Mouse (Mus musculus) MEL (cell line): ENCODE measurements around the gene Maml2. TPM values are rescaled to one million over a fixed set of nuclear protein-coding genes. Genes with fewer than 3 reads are reported as not detected.

Experiments used
- DNase-seq: peaks from one replicate; pipeline ENCODE4 v3.0.0; 2011; ENCODE audit warnings: low read depth, low spot score
- H3K27ac ChIP-seq: 2 replicates; pipeline ENCODE4 v1.5.1; 2012; ENCODE audit warnings: low read depth, mild to moderate bottlenecking, control low read depth, low read length, moderate library complexity; ENCODE audit not compliant: control insufficient read depth
- H3K27me3 ChIP-seq, 2 experiments: fragments of 150-350 bp in 1 of 2; sonication (generic) in 1 of 2; 2 replicates each; pipeline ENCODE4 v1.6.1; 2012; ENCODE audit warnings: low read length in 2 of 2, mild to moderate bottlenecking in 2 of 2, improper control_type of control experiment in 1 of 2, moderate library complexity in 1 of 2; ENCODE audit not compliant: insufficient read depth in 2 of 2, control insufficient read depth in 1 of 2
- H3K36me3 ChIP-seq, 2 experiments: 2 replicates each; pipeline ENCODE4 v1.6.1; 2012 to 2014; ENCODE audit warnings: low read length in 2 of 2, improper control_type of control experiment in 1 of 2, inconsistent platforms in 1 of 2, mild to moderate bottlenecking in 1 of 2; ENCODE audit not compliant: insufficient read depth in 2 of 2, control insufficient read depth in 1 of 2
- H3K4me1 ChIP-seq, 2 experiments: fragments of 150-350 bp in 1 of 2; sonication (generic) in 1 of 2; 2 replicates each; pipeline ENCODE4 v1.6.1; 2012; ENCODE audit warnings: low read length in 2 of 2, improper control_type of control experiment in 1 of 2, mild to moderate bottlenecking in 1 of 2; ENCODE audit not compliant: insufficient read depth in 2 of 2, control insufficient read depth in 1 of 2
- H3K4me3 ChIP-seq, 2 experiments: fragments of 150-350 bp in 1 of 2; sonication (generic) in 1 of 2; 2 replicates each; pipeline ENCODE4 v1.5.1; 2012; ENCODE audit warnings: low read depth in 2 of 2, low read length in 2 of 2, mild to moderate bottlenecking in 2 of 2, moderate library complexity in 2 of 2, control low read depth in 1 of 2, improper control_type of control experiment in 1 of 2; ENCODE audit not compliant: control insufficient read depth in 1 of 2, insufficient read depth in 1 of 2
- H3K79me2 ChIP-seq: 2 replicates; pipeline ENCODE4 v1.6.1; 2012; ENCODE audit warnings: mild to moderate bottlenecking, low read length, moderate library complexity; ENCODE audit not compliant: control insufficient read depth, poor library complexity, insufficient read depth
- H3K9ac ChIP-seq: 2 replicates; pipeline ENCODE4 v1.6.1; 2012; ENCODE audit warnings: low read depth, mild to moderate bottlenecking, control low read depth, low read length, moderate library complexity; ENCODE audit not compliant: control insufficient read depth, poor library complexity, severe bottlenecking
- H3K9me3 ChIP-seq: fragments of 150-350 bp; sonication (generic); replicated peaks from 2 replicates; pipeline ENCODE4 v1.6.1; 2012; ENCODE audit warnings: mild to moderate bottlenecking, low read length, improper control_type of control experiment, moderate library complexity; ENCODE audit not compliant: insufficient read depth
- CTCF ChIP-seq, 3 experiments: IDR thresholded peaks in 2 of 3; conservative IDR thresholded peaks in 1 of 3; 2 replicates each; pipeline ENCODE4 v1.5.1; 2011 to 2012; ENCODE audit warnings: low read length in 3 of 3, low read depth in 2 of 3, mild to moderate bottlenecking in 2 of 3, improper control_type of control experiment in 1 of 3, inconsistent platforms in 1 of 3, mixed read lengths in 1 of 3, moderate library complexity in 1 of 3; ENCODE audit not compliant: control insufficient read depth in 1 of 3, insufficient read depth in 1 of 3, poor library complexity in 1 of 3, severe bottlenecking in 1 of 3
- GABPA ChIP-seq: IDR thresholded peaks from 2 replicates; pipeline ENCODE4 v1.6.1; 2012; ENCODE audit warnings: low read depth, mild to moderate bottlenecking, inconsistent platforms, low read length, improper control_type of control experiment, moderate library complexity
- HCFC1 ChIP-seq: IDR thresholded peaks from 2 replicates; pipeline ENCODE4 v1.6.1; 2012; ENCODE audit warnings: low read depth, mild to moderate bottlenecking, inconsistent platforms, low read length, improper control_type of control experiment, moderate library complexity
- MAFK ChIP-seq: IDR thresholded peaks from 2 replicates; pipeline ENCODE4 v1.6.1; 2011; ENCODE audit warnings: low read depth, mild to moderate bottlenecking, low read length, improper control_type of control experiment, borderline replicate concordance
- MAZ ChIP-seq: IDR thresholded peaks from 2 replicates; pipeline ENCODE4 v1.6.1; 2012; ENCODE audit warnings: low read depth, mild to moderate bottlenecking, inconsistent platforms, low read length, improper control_type of control experiment
- MEF2A ChIP-seq: IDR thresholded peaks from 2 replicates; pipeline ENCODE4 v1.6.1; 2014; ENCODE audit warnings: low read depth, mild to moderate bottlenecking, inconsistent platforms, low read length, improper control_type of control experiment; ENCODE audit not compliant: poor library complexity, insufficient replicate concordance, severe bottlenecking; ENCODE audit errors: extremely low read depth
- MYB ChIP-seq: IDR thresholded peaks from 2 replicates; pipeline ENCODE4 v1.6.1; 2011; ENCODE audit warnings: mild to moderate bottlenecking, low read depth, low read length, improper control_type of control experiment
- NELFE ChIP-seq: IDR thresholded peaks from 2 replicates; pipeline ENCODE4 v1.6.1; 2011; ENCODE audit warnings: low read depth, low read length, improper control_type of control experiment
- NRF1 ChIP-seq: IDR thresholded peaks from 2 replicates; pipeline ENCODE4 v1.6.1; 2014; ENCODE audit warnings: low read depth, mild to moderate bottlenecking, inconsistent platforms, low read length, improper control_type of control experiment, moderate library complexity; ENCODE audit not compliant: poor library complexity, insufficient read depth, severe bottlenecking
- POLR2AphosphoS2 ChIP-seq: IDR thresholded peaks from 2 replicates; pipeline ENCODE4 v1.6.1; 2011; ENCODE audit warnings: low read length, improper control_type of control experiment
- POLR2AphosphoS5 ChIP-seq: IDR thresholded peaks from 2 replicates; pipeline ENCODE4 v1.6.1; 2012; ENCODE audit warnings: low read depth, borderline replicate concordance, mild to moderate bottlenecking, inconsistent platforms, low read length, moderate library complexity, mixed read lengths
- TBP ChIP-seq: IDR thresholded peaks from 2 replicates; pipeline ENCODE4 v1.8.0; 2011; ENCODE audit warnings: low read depth, low read length, improper control_type of control experiment
- TCF12 ChIP-seq: IDR thresholded peaks from 2 replicates; pipeline ENCODE4 v1.6.1; 2014; ENCODE audit warnings: low read depth, mild to moderate bottlenecking, inconsistent platforms, low read length, improper control_type of control experiment, moderate library complexity
- UBTF ChIP-seq: IDR thresholded peaks from 2 replicates; pipeline ENCODE4 v1.6.1; 2012; ENCODE audit warnings: low read depth, mild to moderate bottlenecking, inconsistent platforms, low read length, improper control_type of control experiment, moderate library complexity, borderline replicate concordance; ENCODE audit not compliant: insufficient read depth
- USF1 ChIP-seq: IDR thresholded peaks from 2 replicates; pipeline ENCODE4 v1.6.1; 2014; ENCODE audit warnings: low read depth, mild to moderate bottlenecking, inconsistent platforms, low read length, improper control_type of control experiment, moderate library complexity
- USF2 ChIP-seq, 2 experiments: IDR thresholded peaks; 2 replicates each; pipeline ENCODE4 v1.6.1; 2011 to 2012; ENCODE audit warnings: improper control_type of control experiment in 2 of 2, low read length in 2 of 2, borderline replicate concordance in 1 of 2, inconsistent platforms in 1 of 2, low read depth in 1 of 2, mild to moderate bottlenecking in 1 of 2; ENCODE audit not compliant: insufficient read depth in 1 of 2
- ZKSCAN1 ChIP-seq: IDR thresholded peaks from 2 replicates; pipeline ENCODE4 v1.6.1; 2012; ENCODE audit warnings: low read depth, mild to moderate bottlenecking, inconsistent platforms, low read length, improper control_type of control experiment, moderate library complexity
- ZMIZ1 ChIP-seq: IDR thresholded peaks from 2 replicates; pipeline ENCODE4 v1.6.1; 2012; ENCODE audit warnings: low read depth, mild to moderate bottlenecking, inconsistent platforms, low read length, improper control_type of control experiment, moderate library complexity
- polyA plus RNA-seq, 2 experiments: library from polyadenylated mRNA; stranded (reverse) in 1 of 2; unstranded in 1 of 2; fragments of >175 nt in 1 of 2; fragments of >200 nt in 1 of 2; gene quantifications; 2 replicates each; pipeline versions ENCODE4 v1.2.1 to v1.2.4; 2012; ENCODE audit warnings: low replicate concordance in 2 of 2, low read depth in 1 of 2; ENCODE audit not compliant: insufficient read length in 2 of 2, insufficient read depth in 1 of 2, missing spikeins in 1 of 2
- total RNA-seq: library from RNA; depleted of rRNA; stranded (reverse); fragments of 300-350 nt; gene quantifications from 2 replicates; pipeline ENCODE4 v1.2.3, GENCODE M21; 2012

Gene Maml2
- total and polyA plus RNA-seq, 3 experiments, result 0.08 to 0.47 TPM; not detected in 1

- Histone ChIP-seq H3K36me3 (no peaks in the 10 kb centered on the region), H3K9me3 (no peaks in the 10 kb centered on the region)
- no peak for DNase-seq
Observed at GRCm38 (mm10) chr9:13430744-13431143, 133.0 kb downstream of the Maml2 start.

GRCm38 (mm10) chr9:13431646-13432045 lies 133.9 kb downstream of the Maml2 start:
- no peaks in the 10 kb centered on the region for H3K9me3 ChIP-seq
- H3K9ac ChIP-seq, result no peak overlapping the region
- H3K36me3 ChIP-seq, result no peaks in the 10 kb centered on the region
- H3K4me1 ChIP-seq, result 0 out of 4 replicates have a peak, but pooled peaks cover 0 to 3% of the 10 kb centered on the region in 2 experiments
- H3K27me3 ChIP-seq, result no peaks in the 10 kb centered on the region; a peak in 2 of 4 replicates
- no peak overlapping the region for H3K27ac ChIP-seq
- H3K4me3 ChIP-seq, result no peak overlapping the region
- no peak for DNase-seq
- no peaks in the 10 kb centered on the region for H3K79me2 ChIP-seq
- TF ChIP-seq USF2 (IDR thresholded peaks at IDR 0.05; ENCODE audit: borderline replicate concordance in 1 of 2, insufficient read depth in 1 of 2, low read depth in 1 of 2, low read length in 2 of 2), result no peak
- no peak for TF ChIP-seq POLR2AphosphoS5
- no peak for TF ChIP-seq GABPA
- no peak for TF ChIP-seq MEF2A
- no peak for TF ChIP-seq NRF1
- TF ChIP-seq CTCF (IDR thresholded peaks at IDR 0.05 in 2 of 3, conservative IDR thresholded peaks at IDR 0.05 in 1 of 3; ENCODE audit: control insufficient read depth in 1 of 3, insufficient read depth in 1 of 3, low read depth in 2 of 3, low read length in 3 of 3, poor library complexity in 1 of 3, severe bottlenecking in 1 of 3), result no peak
- TF ChIP-seq POLR2AphosphoS2, result no peak
- TF ChIP-seq UBTF, result no peak
- no peak for TF ChIP-seq NELFE
- no peak for TF ChIP-seq TCF12
- TF ChIP-seq TBP, result no peak
- no peak for TF ChIP-seq USF1
- TF ChIP-seq ZMIZ1, result no peak
- no peak for TF ChIP-seq MAFK
- no peak for TF ChIP-seq ZKSCAN1
- TF ChIP-seq MYB, result no peak
- TF ChIP-seq, all 39 proteins: peak for 0

More at GRCm38 (mm10) chr9:13430744-13431143, 133.0 kb downstream of the Maml2 start:
- H3K27ac ChIP-seq, result no peak overlapping the region
- 0 out of 4 replicates have a peak, but pooled peaks cover 0 to 3% of the 10 kb centered on the region in 2 experiments for H3K4me1 ChIP-seq
- no peaks in the 10 kb centered on the region; a peak in 2 of 4 replicates for H3K27me3 ChIP-seq
- TF ChIP-seq MAZ (no peak), HCFC1 (no peak)
- TF ChIP-seq, all 39 proteins: peak for 0
- Histone ChIP-seq H3K4me3 (no peak overlapping the region), H3K9ac (no peak overlapping the region), H3K79me2 (no peaks in the 10 kb centered on the region)
